Mouse (Mus musculus) kidney, postnatal 36 days (tissue): Measurements from ENCODE around the gene Lctl.
"Not testable (repeated sequence)": the region's sequence is repeated elsewhere in the genome, so short reads cannot be mapped to it uniquely, and the experiment has no call there.

ENCODE experiments used
- DNase-seq, 2 experiments: peaks; one replicate each; pipeline ENCODE4 v3.0.0; 2021 to 2022; ENCODE audit warnings: mixed read lengths in 2 of 2

The Lctl gene

GRCm38 (mm10) chr9:64120584-64121277 lies 3.8 kb downstream of the Lctl start:
- DNase-seq: peak; percentile 76 to 85

- no peak for DNase-seq
These were observed 5.7 kb downstream of the Lctl start for GRCm38 (mm10) chr9:64122601-64123000.

- DNase-seq: not testable (repeated sequence)
These were observed 7.9 kb downstream of the Lctl start for GRCm38 (mm10) chr9:64124846-64125245.

GRCm38 (mm10) chr9:64125307-64125706 lies 8.4 kb downstream of the Lctl start:
- no peak for DNase-seq

- no peak for DNase-seq
These were observed 9.2 kb downstream of the Lctl start for GRCm38 (mm10) chr9:64126121-64126520.

- no peak for DNase-seq
These were observed 14.7 kb downstream of the Lctl start for GRCm38 (mm10) chr9:64131623-64132022.

GRCm38 (mm10) chr9:64138896-64139295 lies 21.9 kb downstream of the Lctl start:
- DNase-seq: peak; percentile 52 to 75

GRCm38 (mm10) chr9:64139879-64140278 lies 22.9 kb downstream of the Lctl start:
- DNase-seq: no peak

- DNase-seq: no peak
These were observed 39.7 kb downstream of the Lctl start for GRCm38 (mm10) chr9:64156641-64157040.

GRCm38 (mm10) chr9:64160471-64160870 lies 43.5 kb downstream of the Lctl start:
- DNase-seq: no peak

- DNase-seq: not testable (repeated sequence)
These were observed 53.0 kb downstream of the Lctl start for GRCm38 (mm10) chr9:64169967-64170366.

GRCm38 (mm10) chr9:64172145-64172815 lies 55.3 kb downstream of the Lctl start:
- no peak for DNase-seq

GRCm38 (mm10) chr9:64172816-64173665 lies 56.1 kb downstream of the Lctl start, which contains the start of the genes Zwilch and Rpl4:
TSS of gene Zwilch (minus strand) at chr9:64173104.
TSS of gene Rpl4 (plus strand) at chr9:64173375.
- DNase-seq: peak; percentile 75 to 89

GRCm38 (mm10) chr9:64173666-64174220 lies 56.8 kb downstream of the Lctl start:
- DNase-seq: no peak

- no peak for DNase-seq
These were observed 57.4 kb downstream of the Lctl start for GRCm38 (mm10) chr9:64174341-64174740.

- DNase-seq: no peak
These were observed 57.8 kb downstream of the Lctl start for GRCm38 (mm10) chr9:64174766-64175165.

- no peak for DNase-seq
These were observed 58.4 kb downstream of the Lctl start for GRCm38 (mm10) chr9:64175378-64175777.

GRCm38 (mm10) chr9:64178610-64178973 lies 61.6 kb downstream of the Lctl start:
- DNase-seq: no peak

- DNase-seq: peak; percentile 91 to 95
These were observed 62.2 kb downstream of the Lctl start, which contains the start of gene Snapc5 for GRCm38 (mm10) chr9:64178974-64179646. TSS of gene Snapc5 (plus strand) at chr9:64179274.

- not testable (repeated sequence) for DNase-seq
These were observed 66.3 kb downstream of the Lctl start for GRCm38 (mm10) chr9:64183295-64183694.

GRCm38 (mm10) chr9:64184166-64184840 lies 67.4 kb downstream of the Lctl start:
- no peak for DNase-seq
